Mouse (Mus musculus) gastrocnemius, postnatal 25 days (tissue): ENCODE measurements around the gene Nfe2l1. TPM values are rescaled to one million over a fixed set of nuclear protein-coding genes. Genes with fewer than 3 reads are reported as not detected.
A peak's percentile ranks its signal among the peaks of the same experiment; 100 is the strongest.
"Not testable (repeated sequence)": the region's sequence is repeated elsewhere in the genome, so short reads cannot be mapped to it uniquely, and the experiment has no call there.

Source experiments
- DNase-seq: peaks from one replicate; pipeline ENCODE4 v3.0.0; 2022
- total RNA-seq, 2 experiments: library from RNA; stranded (reverse); gene quantifications; 1 replicate in 1 of 2; 2 replicates in 1 of 2; pipeline ENCODE4 v1.2.3; 2021

Gene Nfe2l1
- total RNA-seq, 2 experiments from 2014 or later: 348 to 389 TPM

DNA sequence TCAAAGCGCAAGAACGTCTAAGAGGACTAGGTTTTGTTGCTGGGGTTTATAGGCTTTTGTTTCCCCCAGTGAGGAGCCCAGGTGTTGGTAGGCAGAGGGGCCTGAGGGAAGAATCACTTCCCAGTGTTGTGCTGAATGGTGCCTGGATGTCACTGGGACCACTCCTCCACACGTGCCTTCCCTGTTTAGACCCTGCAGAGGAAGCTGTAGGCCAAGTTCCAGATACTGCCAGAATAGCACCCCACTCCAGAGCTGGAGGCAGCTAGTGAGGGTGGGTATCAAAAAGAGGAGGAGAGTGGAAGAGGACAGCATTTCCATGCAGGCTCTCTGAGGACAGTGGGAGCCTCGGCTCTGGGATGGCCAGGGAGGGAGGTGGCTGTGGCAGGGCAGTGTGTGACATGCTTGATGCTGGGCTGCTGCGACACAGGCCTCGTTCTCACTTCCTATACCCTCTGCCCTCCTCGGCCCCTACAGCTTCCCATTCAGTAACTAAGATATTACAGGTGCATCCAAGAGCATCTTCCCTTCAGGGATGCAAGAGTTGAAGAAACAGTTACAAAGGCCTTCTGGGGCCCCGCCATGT lies 11.5 kb downstream of the Nfe2l1 start:
- no peak for DNase-seq

DNA sequence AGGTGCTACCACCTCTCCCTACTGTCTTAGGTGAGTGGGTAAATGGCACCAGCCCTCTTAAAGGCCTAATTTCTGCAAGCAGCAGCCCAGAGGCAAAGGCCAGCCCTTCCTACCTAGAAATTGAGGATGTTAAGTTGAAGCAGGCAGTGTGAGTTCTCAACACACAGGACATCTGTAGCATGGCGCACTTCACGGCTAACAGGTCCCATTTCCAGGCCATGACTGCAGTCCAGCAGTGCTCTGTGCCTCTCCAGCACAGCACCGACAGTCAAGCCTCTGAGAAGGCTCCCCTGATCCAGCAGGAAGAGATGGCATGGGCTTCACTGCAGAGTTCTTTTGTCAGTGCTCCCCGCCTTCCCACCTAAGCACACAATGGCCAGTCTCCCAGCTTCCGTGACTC lies 12.8 kb downstream of the Nfe2l1 start:
- no peak for DNase-seq

DNA sequence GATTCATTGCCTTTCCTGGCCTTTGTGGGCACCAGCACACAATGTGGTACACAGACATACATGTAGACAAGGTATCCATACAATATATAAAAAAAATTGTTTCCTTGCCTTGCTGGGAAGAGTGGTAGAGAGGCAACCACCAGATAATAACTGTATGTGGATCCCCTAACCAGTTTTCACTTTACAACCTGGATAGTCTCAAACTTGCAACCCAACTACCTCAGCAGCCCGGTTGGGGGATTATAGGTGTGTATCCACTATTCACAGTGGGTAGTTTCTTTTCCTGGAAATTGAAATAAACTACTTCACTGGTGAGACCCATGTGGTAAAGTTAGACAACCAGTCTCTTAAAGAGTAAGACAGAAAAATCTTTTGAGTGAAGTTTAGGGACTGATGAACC lies 13.3 kb downstream of the Nfe2l1 start:
- no peak for DNase-seq

DNA sequence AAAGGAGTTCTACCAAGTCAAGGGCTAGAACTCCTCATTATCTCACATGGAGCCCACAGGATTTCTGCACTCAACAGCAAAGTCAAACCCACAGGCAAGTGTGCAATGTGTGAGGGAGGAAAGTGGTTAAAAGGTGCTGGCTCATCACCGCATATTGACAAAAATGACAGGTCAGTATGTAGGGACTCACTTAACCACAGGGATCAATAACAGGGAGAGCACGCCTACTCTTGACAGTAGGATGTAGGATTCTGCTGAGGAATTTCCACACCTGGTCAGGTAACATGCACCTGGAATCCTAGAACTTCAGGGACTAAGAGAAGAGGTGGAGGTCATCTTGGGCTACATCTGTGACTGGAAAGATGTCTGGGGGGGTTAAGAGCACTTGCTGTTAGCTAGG lies 13.9 kb downstream of the Nfe2l1 start:
- DNase-seq: no peak

DNA sequence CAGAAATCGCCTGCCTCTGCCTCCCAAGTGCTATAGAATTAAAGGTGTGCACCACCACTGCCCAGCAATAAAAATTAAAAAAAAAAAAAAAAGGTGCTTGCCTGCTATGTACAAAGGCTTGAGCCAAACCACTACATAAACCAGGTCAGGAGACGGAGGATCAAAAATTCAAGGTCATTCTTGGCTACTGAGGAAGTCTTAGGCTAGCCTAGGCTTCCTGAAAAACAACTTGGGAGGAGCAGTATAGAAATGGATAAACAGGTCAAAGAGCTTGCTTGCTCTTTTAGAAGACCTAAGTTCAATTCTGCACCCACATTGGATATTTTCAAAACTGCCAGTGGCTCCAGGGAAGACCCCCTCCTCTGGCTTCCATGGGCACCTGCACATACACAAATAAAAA lies 15.3 kb downstream of the Nfe2l1 start:
- DNase-seq: no peak

DNA sequence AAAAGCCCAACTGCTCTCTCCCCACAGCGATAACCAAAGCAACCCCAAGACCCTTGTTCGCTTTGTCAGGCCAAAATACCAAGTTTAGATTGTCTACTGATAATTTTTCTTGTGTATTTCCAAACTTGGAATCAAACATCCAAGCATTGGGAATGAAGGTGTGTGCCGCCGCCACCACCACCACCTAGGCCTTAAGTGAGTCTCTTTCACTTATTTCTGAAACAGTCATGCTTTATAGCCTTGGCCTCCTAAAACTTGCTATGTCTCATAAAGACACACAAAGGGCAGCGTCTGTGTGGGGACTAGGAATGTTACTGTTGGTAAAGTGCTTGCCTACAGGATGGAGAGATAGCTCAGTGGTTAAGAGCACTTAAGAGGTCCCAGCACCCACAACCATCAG lies 15.8 kb downstream of the Nfe2l1 start:
- DNase-seq: no peak

DNA sequence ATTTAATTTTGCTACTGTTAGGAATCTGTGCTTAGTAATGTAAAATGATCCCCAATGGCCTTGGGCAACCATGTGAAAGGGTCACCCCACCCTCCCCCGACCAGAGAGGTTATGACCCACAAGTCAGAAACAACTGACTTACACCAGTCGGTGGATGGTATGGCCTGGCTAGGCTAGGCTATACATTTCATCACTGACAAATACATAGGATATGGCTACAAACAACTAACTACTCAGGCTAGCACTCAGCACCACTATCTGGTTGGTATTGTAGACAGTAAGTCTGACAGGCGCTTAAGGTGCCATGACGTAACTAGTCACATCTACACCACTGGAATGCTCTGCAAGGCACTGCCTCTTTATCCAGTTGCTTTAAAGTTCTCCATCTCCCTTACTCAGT lies 16.3 kb downstream of the Nfe2l1 start:
- DNase-seq: no peak

DNA sequence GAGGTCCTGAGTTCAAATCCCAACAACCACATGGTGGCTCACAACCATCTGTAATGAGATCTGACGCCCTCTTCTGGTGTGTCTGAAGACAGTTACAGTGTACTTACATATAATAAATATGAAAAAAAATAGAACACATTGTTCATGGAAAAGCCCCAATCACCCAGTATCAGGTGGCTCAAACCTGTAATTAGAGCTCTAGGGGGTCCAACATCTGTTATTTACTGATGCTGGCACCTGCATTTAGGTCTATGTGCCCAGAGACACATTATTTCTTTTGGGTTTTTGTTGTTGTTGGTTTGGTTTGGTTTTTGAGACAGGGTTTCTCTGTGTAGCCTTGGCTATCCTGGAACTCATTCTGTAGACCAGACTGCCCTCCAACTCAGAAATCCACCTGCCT lies 18.6 kb downstream of the Nfe2l1 start:
- not testable (repeated sequence) for DNase-seq

DNA sequence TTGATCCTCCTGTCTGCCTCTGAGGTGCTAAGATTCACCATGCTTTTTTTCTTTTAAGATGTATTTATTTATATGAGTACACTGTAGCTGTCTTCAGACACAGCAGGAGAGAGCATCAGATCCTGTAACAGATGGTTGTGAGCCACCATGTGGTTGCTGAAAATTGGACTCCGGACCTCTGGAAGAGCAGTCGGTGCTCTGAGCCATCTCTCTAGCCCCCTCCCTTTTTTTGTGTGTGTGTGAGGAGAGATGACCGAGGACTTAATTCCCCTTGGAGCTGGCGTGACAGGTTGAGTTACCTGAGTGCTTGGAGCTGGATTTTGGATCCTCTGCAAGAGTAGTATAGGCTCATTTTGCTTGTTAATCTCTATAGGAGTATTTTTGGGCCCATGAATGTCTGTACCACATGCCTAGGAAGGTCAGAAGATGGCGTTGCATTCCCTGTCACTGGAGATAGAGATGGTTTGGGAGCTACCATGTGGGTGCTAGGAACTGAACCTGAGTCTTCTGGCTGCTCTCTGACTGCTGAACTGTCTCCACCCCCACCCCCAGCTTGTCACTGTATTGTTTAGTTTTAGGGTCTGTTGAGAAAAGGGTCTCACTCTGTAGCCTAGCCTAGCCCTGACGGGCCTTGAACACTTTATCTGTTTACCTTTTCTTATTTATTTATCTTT lies 20.1 kb downstream of the Nfe2l1 start:
- DNase-seq: no peak

DNA sequence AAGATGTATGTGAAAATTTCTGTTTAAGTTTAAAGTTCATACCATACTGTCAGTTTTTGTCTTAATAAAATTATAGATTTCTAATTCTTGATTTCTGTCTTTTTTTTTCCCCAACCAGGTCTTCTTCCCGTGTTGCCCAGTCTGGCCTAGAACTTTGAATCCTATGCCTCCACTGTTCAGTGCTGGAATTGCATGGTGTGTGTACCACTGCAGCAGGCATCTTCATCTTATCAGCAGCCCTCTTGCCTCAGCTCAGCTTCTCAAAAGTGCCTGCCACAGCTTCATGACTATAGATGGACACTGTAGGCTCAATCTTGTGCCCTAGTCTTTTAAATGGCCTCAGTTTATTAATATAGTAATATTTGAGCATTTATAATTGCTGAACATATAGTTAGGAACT lies 21.7 kb downstream of the Nfe2l1 start:
- DNase-seq: no peak

DNA sequence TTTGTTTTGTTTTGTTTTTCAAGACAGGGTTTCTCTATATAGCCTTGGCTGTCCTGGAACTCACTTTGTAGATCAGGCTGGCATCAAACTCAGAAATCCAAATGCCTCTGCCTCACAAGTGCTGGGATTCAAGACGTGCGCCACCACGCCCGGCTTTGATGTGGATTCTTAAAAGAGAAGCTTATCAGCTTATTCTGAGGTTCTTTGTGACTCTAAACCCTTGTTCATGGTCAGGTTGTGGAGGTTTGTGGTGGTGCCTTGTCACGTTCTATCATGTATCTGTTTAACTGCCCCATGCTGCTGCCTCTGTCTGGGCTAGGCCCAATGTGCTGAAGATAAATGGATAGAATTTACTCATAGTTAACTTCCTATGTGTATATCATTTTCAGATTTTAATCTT lies 24.2 kb downstream of the Nfe2l1 start:
- no peak for DNase-seq

DNA sequence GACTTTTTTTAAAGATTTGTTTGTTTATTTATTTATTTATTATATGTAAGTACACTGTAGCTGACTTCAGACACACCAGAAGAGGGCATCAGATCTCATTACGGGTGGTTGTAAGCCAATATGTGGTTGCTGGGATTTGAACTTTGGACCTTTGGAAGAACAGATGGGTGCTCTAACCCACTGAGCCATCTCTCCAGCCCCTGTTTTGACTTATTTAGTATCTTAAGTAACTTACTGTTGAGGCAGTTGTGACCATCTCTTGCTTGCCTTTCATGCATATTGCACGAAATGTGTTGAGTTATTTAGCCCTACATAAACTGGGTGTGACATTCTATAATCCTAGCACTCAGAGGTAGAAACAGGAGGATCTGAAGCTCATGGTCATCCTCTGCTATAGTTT lies 30.3 kb downstream of the Nfe2l1 start:
- no peak for DNase-seq

DNA sequence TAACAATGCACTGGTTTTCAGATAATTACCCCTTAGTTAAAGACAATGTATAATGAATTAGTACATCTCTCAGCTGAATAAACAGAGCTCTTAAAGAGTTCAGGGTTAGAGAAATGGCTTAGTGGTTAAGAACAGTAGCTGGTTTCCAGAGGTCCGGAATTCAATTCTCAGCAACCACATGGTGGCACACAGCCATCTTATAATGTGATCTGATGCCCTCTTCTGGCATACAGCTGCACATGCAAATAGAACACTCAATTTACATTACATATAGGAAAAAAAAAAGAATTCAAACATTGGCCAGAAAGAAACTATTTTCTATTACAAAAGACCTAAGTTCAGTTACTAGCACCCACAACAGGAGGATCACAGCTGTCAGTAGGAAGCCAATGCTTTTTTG lies 33.2 kb downstream of the Nfe2l1 start:
- DNase-seq: no peak

DNA sequence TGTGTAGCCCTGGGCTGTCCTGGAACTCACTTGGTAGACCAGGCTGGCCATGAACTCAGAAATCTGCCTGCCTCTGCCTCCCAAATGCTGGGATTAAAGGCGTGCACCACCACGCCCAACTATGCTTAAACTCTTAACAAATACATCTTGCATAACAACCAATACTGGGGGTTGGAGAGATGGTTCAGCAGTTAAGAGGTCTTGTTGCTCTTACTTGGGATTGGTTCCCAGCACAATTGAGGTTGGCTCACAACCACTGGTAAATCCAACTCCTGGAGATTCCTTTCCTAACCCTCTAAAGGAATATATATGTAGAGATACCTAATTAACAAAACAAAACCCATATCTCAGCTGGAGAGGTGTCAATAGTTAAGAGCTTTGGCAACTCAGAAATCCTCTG lies 33.7 kb downstream of the Nfe2l1 start:
- no peak for DNase-seq

DNA sequence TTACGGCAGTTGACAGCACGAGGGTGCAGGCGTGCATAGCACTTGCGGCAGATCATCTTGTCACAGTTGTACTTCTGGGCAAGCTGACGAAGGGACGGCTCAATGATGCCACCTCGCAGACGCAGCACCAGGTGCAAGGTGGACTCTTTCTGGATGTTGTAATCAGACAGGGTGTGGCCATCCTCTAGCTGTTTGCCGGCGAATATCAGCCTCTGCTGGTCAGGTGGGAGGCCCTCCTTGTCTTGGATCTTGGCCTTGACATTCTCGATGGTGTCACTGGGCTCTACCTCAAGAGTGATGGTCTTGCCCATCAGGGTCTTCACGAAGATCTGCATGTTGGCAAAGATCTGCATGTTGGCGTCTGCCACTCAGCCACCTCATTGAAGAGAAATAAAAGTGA lies 34.3 kb downstream of the Nfe2l1 start:
- DNase-seq: no peak

DNA sequence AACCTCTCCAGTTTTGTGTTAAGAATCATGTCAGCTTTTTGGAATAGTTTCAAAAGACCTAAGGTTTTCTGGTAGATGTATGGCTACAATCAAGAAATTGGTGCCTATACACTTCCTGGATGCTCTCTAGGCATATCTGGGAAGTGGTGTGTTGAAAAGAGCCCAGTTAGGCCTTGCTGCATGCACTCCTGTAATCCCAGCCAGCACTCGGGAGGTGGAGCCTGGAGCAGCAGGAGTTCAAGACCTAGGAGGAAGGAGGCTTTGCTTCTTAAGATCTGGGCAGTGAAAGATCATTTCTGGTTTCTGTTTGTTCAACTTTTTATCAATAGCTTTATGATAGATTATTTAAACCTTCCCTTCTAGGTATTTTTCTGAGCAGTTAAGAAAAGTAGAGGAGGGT lies 39.1 kb downstream of the Nfe2l1 start:
- no peak for DNase-seq

DNA sequence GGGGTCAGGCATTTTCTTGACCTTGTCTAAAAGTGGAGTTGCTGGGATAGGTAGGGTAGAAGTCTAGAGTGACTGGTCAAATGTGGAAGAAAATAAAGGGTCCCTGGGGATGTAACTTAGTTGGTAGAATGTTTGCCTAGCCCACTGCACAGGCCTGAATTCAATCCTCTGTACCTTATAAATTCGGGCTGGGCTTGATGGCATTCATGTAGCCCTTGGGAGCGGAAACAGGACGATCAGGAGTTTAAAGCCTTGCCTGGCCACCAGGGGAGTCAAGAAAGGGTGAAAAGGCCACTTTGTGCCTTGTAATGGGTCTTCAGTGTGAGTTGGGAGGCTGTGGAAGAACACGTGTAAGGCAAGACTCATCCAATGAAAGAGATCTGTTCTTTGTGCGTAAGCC lies 39.8 kb downstream of the Nfe2l1 start:
- no peak for DNase-seq

DNA sequence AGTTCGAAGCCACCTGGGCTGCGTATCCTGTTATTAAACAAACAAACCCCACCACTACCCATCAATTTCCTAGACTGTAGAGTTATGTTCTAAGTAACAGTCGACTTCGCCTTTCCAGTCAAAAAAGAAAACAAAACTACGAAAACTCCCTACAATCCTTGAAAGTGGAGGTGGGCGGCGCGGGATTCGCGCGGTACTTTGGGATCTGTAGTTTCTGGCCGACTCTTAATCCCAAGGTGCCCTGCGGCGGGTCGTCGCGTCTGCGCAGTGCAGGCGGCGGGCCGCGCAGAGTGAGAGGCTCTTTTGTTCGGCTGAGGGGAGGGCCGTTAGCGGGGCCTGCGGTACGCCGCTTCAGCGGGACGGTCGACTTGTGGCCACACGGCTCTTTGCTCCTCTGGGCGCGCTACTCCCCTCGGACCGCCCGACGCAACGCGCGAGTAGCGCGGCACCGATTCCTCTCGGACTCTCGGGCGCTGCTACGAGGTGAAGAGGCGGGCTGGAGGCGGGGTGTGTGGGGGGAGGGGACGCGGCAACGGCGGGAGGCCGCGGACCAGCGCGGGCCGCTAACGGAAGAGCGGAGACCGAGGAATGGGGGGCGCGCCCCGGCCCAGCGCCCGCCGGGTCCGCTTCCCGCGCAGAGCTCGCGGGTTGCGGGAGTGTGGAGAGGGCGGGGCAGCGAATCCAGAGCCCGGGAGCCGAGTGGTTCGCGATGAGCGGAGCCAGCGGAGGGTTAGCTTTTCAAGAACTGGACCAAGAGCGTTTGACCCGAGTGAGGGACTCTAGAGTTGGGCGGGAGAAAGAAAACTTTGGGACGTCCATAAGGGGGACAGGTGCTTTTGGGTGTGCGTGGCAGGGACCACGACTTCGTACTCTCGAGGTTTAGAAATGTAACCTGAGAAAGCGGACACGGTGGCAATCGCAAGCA lies 40.6 kb downstream of the Nfe2l1 start, which contains the start of gene Cbx1:
TSS of gene Cbx1 (plus strand) at position 257 of the 925 bp plus-strand sequence.
- DNase-seq: peak; percentile 91

DNA sequence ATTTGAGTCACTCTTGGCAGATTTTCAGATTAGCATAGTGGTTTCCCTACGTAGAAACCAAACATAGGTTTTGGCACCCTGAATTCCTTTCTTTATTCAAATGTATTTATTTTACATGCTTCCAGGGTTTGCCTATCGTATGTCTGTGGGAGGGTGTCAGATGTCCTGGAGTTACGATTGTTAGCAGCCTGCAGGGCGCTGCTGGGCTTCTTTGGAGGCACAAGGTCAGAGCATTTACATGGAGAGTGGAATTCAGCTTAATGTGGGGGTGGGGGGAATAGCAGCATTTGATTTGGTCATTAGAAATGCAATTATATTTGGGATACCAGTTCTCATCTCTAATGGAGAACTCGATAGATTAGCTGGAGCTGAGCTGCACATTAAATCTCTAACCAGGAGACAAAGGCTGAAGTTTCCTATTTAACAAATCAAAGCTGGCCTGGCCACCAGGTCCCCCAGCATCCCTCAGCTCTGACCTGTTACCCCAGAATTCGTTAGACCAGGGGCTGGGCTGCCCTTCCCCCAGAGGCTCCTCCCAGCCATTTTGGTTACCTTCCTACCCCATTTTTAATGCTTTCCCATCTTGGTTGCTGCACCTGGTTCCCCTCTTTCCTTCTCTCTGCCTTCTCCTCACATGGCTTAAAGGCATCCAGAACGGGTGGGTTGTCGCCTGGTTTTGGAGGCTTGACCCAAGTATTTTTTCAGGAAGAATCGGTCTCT lies 42.9 kb downstream of the Nfe2l1 start:
- no peak for DNase-seq

DNA sequence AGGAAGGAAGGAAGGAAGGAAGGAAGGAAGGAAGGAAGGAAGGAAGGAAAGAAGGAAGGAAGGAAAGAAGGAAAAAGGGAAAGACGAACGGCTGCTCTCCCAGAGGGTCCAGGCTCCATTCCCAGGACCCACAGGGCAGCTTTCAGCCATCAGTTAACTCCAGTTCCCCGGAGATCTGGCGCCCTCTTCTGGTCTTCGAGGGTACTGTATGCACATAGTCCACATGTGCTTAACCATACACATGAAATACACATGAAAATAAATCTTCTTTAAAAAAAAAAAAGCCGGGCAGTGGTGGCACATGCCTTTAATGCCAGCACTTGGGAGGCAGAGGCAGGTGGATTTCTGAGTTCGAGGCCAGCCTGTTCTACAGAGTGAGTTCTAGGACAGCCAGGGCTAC lies 44.9 kb downstream of the Nfe2l1 start:
- not testable (repeated sequence) for DNase-seq

DNA sequence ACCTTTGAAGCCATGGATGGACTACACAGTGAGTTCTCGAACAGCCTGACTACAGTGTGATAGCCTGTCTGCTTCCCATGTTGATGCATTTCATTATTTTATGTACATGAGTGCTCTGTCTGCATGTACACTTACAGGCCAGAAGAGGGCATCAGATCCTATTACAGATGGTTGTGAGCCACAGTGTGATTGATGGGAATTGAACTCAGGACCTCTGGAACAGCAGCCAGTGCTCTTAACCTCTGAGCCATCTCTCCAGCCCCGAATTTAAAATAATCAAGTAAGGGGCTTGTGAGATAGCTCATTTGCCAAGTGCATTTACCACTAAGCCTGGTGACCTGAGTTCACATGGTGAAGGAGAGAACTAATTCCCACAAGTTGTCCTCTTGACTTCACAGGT lies 48.3 kb downstream of the Nfe2l1 start:
- no peak for DNase-seq

DNA sequence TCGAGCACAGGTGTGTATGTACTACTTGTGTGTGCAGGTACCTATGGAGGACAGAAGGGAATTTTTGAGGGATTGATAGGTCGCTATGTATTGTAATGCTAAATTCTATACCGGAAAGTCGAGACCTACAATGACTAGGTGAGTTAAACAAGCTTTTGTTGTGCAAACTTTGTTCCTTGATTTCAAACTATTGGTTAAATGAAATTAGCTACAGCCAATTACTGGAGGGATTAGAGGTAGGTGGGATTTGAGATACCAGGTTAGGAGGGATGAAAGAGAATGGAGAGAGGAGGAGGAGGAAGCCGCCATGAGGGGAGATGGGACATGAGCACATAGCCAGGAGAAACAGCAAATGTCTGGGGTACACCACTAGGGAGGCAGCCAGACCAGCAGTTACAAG lies 49.5 kb downstream of the Nfe2l1 start:
- DNase-seq: no peak
